Mouse (Mus musculus): ENCODE results near the gene Otof. TPM values are rescaled to one million over a fixed set of nuclear protein-coding genes. Genes with fewer than 3 reads are reported as not detected.

Otof gene
- polyA plus RNA-seq, 1 experiment from 2014 or later: 0.16 TPM

DNA sequence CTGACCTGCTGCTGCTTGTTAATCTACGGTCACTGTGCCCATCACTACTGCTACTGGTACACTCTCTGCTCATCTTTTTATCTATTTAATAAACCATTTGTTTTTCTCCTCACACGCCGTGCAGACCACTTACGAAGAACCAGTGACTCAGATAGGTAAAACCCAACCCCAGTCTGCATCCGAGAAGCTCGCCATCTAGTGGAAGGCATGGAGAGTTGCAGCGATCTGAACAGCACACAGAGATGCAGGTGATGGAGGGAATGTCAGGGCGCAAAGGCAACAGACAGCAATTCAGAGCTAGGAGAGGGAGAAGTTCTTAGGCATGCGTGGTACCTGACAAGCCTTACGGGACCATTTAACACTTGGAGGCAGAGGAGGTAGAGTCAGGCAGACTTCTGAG, 14.8 kb upstream of the Otof start:
- 43% methylated on average over 10 of the region's 10 CpGs for WGBS
- Histone ChIP-seq H3K27me3 (replicated peaks) (no peaks in the 10 kb centered on the region), H3K27ac (replicated peaks) (no peak overlapping the region), H3K36me3 (no peaks in the 10 kb centered on the region), H3K4me3 (no peak overlapping the region), H3K9ac (no peak overlapping the region), H3K4me2 (no peak overlapping the region), H3K4me1 (no peaks in the 10 kb centered on the region), H3K9me3 (no peaks in the 10 kb centered on the region)
- ATAC-seq (ENCODE audit: extremely low read depth, insufficient number of reproducible peaks, low FRiP score, low TSS enrichment): no peak

DNA sequence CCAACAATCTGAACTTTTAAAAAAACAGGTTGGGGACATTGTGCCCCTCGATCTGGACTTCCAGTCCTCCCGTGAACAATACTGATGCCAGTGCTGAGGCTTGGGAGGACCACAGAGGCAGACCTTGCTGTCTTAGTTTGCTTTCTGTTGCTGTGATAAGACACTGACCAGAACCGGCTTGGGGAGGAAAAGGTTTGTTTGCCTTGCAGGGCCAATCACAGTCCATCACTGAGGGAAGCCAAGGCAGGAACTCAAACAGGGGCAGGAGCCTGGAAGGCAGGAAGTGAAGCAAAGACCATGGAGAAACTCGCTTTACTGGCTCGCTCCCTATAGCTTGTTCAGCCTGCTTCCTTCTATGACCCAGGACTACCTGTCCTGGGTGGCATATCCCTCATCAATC, 10.4 kb upstream of the Otof start:
- no peaks in the 10 kb centered on the region for H3K9me3 ChIP-seq
- peaks cover 5% of the 10 kb centered on the region for H3K27me3 ChIP-seq (replicated peaks)
- H3K9ac ChIP-seq: no peak overlapping the region
- H3K4me1 ChIP-seq: no peaks in the 10 kb centered on the region
- H3K4me2 ChIP-seq: no peak overlapping the region
- no peak overlapping the region for H3K4me3 ChIP-seq
- ATAC-seq (ENCODE audit: extremely low read depth, insufficient number of reproducible peaks, low FRiP score, low TSS enrichment): no peak
- 42% methylated on average over 5 of the region's 5 CpGs for WGBS
- no peak overlapping the region for H3K27ac ChIP-seq (replicated peaks)
- H3K36me3 ChIP-seq: no peaks in the 10 kb centered on the region

DNA sequence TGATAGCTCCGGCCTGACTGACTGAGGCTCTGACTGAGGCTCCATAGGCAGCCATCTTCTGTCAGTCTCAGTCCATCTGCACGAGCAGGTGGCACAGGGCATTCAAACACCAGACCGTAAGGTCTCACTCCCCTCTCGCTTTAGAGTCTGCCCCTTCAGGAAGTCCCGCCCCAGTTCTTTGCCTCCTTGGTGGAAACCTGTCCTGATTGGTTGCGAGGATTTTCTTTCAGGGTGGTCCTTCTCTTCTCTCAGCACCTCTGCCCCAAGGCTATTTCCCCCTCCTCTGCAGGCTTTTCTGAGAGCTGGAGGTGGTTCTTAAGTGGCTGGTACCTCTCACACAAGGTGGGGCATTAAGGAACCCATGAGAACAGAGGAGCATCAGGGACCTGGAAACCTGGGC, 8.7 kb upstream of the Otof start:
- Histone ChIP-seq H3K4me1 (peaks cover 8% of the 10 kb centered on the region; the same call in 1 of the 2 replicates), H3K27me3 (replicated peaks) (peaks cover 22% of the 10 kb centered on the region), H3K36me3 (no peaks in the 10 kb centered on the region), H3K9ac (no peak overlapping the region), H3K9me3 (no peaks in the 10 kb centered on the region), H3K4me3 (no peak overlapping the region), H3K27ac (replicated peaks) (no peak overlapping the region), H3K4me2 (no peak overlapping the region)
- no peak for ATAC-seq (ENCODE audit: extremely low read depth, insufficient number of reproducible peaks, low FRiP score, low TSS enrichment)
- WGBS: 55% methylated on average over 6 of the region's 6 CpGs

GRCm38 (mm10) chr5:30466315-30466714, 4.6 kb upstream of the Otof start:
- WGBS: 46% methylated on average over 9 of the region's 9 CpGs
- Histone ChIP-seq H3K9me3 (no peaks in the 10 kb centered on the region), H3K27me3 (replicated peaks) (peaks cover 62% of the 10 kb centered on the region), H3K36me3 (no peaks in the 10 kb centered on the region), H3K4me1 (peaks cover 17% of the 10 kb centered on the region), H3K4me2 (peak overlapping the region; percentile 64), H3K27ac (replicated peaks) (no peak overlapping the region), H3K9ac (peak overlapping the region; percentile 34; the same call in 1 of the 2 replicates), H3K4me3 (peak overlapping the region; percentile 34)
- no peak for ATAC-seq (ENCODE audit: extremely low read depth, insufficient number of reproducible peaks, low FRiP score, low TSS enrichment)

GRCm38 (mm10) chr5:30465861-30466260, 4.1 kb upstream of the Otof start, which contains the start of gene 1700001C02Rik:
TSS of gene 1700001C02Rik (plus strand) at chr5:30466047.
- 19% methylated on average over 21 of the region's 21 CpGs for WGBS
- Histone ChIP-seq H3K36me3 (no peaks in the 10 kb centered on the region), H3K4me3 (peak within 1 kb of the TSS; percentile 34), H3K4me2 (peak within 1 kb of the TSS; percentile 64), H3K9ac (peak within 1 kb of the TSS; percentile 34; the same call in 1 of the 2 replicates), H3K27me3 (replicated peaks) (peaks cover 67% of the 10 kb centered on the region), H3K4me1 (peaks cover 21% of the 10 kb centered on the region), H3K9me3 (no peaks in the 10 kb centered on the region), H3K27ac (replicated peaks) (no peak within 1 kb of the TSS)
- ATAC-seq (ENCODE audit: extremely low read depth, insufficient number of reproducible peaks, low FRiP score, low TSS enrichment): no peak

DNA sequence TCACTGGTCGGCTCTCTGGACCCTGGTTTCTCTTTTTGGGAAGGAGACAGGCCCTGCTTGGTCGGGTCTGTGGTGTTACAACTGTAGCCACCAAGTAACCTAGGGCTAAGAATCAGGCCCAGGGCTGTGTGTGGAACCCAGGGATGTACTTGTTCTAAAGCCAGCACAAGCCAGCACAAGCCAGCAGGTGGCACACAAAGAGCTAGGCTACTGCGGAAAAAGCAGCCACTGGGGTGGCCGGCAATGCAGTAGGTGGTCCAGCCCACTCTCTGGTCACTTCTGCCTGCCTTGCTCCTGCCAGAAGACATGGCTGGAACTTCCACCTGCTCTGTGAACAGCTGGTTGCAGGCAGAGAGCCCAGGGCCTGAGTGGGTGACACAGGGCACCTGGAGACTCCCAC, 1.6 kb downstream of the Otof start:
- Histone ChIP-seq H3K9ac (no peak overlapping the region), H3K27ac (replicated peaks) (no peak overlapping the region), H3K27me3 (replicated peaks) (peaks cover 79% of the 10 kb centered on the region), H3K4me1 (peaks cover 12% of the 10 kb centered on the region), H3K4me3 (no peak overlapping the region), H3K9me3 (no peaks in the 10 kb centered on the region), H3K36me3 (no peaks in the 10 kb centered on the region), H3K4me2 (no peak overlapping the region)
- WGBS: 33% methylated on average over 4 of the region's 4 CpGs
- no peak for ATAC-seq (ENCODE audit: extremely low read depth, insufficient number of reproducible peaks, low FRiP score, low TSS enrichment)

- no peak for ATAC-seq (ENCODE audit: extremely low read depth, insufficient number of reproducible peaks, low FRiP score, low TSS enrichment)
- Histone ChIP-seq H3K4me1 (peaks cover 2% of the 10 kb centered on the region; the same call in 1 of the 2 replicates), H3K4me2 (no peak overlapping the region), H3K27ac (replicated peaks) (no peak overlapping the region), H3K9ac (no peak overlapping the region), H3K27me3 (replicated peaks) (peaks cover 42% of the 10 kb centered on the region), H3K9me3 (no peaks in the 10 kb centered on the region), H3K36me3 (no peaks in the 10 kb centered on the region), H3K4me3 (no peak overlapping the region)
- 41% methylated on average over 6 of the region's 6 CpGs for WGBS
Observed at GRCm38 (mm10) chr5:30456056-30456455, 5.7 kb downstream of the Otof start.

DNA sequence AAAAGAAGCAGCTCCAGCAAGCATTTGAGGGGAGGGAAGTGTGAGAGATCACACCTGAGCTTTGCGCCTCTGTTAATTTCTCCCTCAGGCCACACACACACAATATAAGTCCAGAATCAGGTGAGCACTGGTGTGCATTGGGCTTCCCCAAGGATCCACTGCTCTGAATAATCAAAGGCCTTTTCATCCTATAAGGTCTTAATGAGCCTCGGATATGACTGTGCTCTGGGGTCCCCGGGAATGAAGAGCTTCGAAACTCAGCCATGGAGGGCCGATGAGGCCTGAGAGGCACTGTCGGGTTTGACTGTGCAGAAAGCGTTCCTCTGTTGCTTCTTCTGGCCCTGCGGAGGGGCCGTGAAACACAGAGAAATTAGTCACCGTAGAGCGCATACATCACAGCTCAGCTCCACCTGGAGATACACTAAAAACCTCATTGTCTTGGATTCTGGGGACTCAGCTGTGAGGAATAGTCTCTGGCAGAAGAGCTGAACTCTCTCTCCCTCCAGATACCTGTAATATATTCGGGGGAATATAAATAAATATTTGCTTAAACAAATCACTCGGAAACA, 17.3 kb downstream of the Otof start:
- Histone ChIP-seq H3K4me2 (no peak overlapping the region), H3K27me3 (replicated peaks) (peaks cover 3% of the 10 kb centered on the region; the same call in 1 of the 2 replicates), H3K36me3 (no peaks in the 10 kb centered on the region), H3K9ac (no peak overlapping the region), H3K4me3 (no peak overlapping the region), H3K9me3 (no peaks in the 10 kb centered on the region), H3K27ac (replicated peaks) (no peak overlapping the region), H3K4me1 (no peaks in the 10 kb centered on the region)
- no peak for ATAC-seq (ENCODE audit: extremely low read depth, insufficient number of reproducible peaks, low FRiP score, low TSS enrichment)
- 81% methylated on average over 13 of the region's 13 CpGs for WGBS

DNA sequence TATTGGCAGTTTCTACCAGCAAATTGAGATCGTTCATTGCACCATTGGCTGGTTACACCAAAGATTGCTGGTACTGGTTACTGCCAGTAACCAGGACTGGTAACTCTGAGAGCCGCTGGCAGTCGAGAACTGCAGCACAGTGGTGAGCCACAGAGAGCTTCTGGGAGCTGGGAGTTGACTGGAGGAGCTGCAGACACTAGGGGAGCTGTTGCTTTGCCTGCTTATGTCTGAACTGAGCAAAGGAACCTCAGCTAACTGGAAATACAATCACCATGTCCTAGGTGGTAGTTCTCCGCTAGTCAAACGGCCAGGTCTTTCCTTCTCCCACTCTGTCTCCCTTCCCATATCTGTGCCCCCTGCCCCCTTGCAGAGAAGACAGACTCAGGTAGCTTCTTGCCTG, 19.5 kb downstream of the Otof start:
- Histone ChIP-seq H3K4me1 (no peaks in the 10 kb centered on the region), H3K36me3 (no peaks in the 10 kb centered on the region), H3K27me3 (replicated peaks) (peaks cover 3% of the 10 kb centered on the region; the same call in 1 of the 2 replicates), H3K4me2 (no peak overlapping the region), H3K27ac (replicated peaks) (no peak overlapping the region), H3K9me3 (no peaks in the 10 kb centered on the region), H3K9ac (no peak overlapping the region), H3K4me3 (no peak overlapping the region)
- WGBS: 68% methylated on average over 5 of the region's 5 CpGs
- no peak; the same call in 1 of the 2 replicates for ATAC-seq (ENCODE audit: extremely low read depth, insufficient number of reproducible peaks, low FRiP score, low TSS enrichment)

- Histone ChIP-seq H3K27ac (replicated peaks) (no peak overlapping the region), H3K9me3 (no peaks in the 10 kb centered on the region), H3K9ac (no peak overlapping the region), H3K4me3 (no peak overlapping the region), H3K36me3 (no peaks in the 10 kb centered on the region), H3K4me1 (no peaks in the 10 kb centered on the region), H3K27me3 (replicated peaks) (peaks cover 3% of the 10 kb centered on the region; the same call in 1 of the 2 replicates), H3K4me2 (no peak overlapping the region)
- WGBS: 80% methylated on average over 8 of the region's 8 CpGs
- ATAC-seq (ENCODE audit: extremely low read depth, insufficient number of reproducible peaks, low FRiP score, low TSS enrichment): no peak
Observed at GRCm38 (mm10) chr5:30440308-30440906, 21.3 kb downstream of the Otof start.

DNA sequence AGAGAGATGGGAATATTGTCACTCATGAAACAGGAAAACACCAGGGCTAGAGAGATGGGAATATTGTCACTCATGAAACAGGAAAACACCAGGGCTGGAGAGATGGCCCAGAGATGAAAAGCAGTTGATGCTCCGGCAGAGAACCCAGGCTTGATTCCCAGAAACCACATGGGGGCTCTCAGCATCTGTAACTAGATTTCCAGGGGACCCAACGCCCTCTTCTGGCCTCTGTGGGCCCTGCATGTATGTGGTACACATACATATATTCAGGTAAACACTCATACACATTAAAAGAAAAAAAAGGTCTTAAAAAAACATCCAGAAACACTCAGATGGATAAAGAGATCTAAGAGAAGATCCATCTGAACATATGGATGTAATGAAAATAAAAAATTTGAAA, 22.8 kb downstream of the Otof start:
- H3K36me3 ChIP-seq: no peaks in the 10 kb centered on the region
- H3K4me1 ChIP-seq: peaks cover 3% of the 10 kb centered on the region; the same call in 1 of the 2 replicates
- ATAC-seq (ENCODE audit: extremely low read depth, insufficient number of reproducible peaks, low FRiP score, low TSS enrichment): no peak
- H3K27ac ChIP-seq (replicated peaks): no peak overlapping the region
- H3K27me3 ChIP-seq (replicated peaks): no peaks in the 10 kb centered on the region; the same call in 1 of the 2 replicates
- 46% methylated on average over 2 of the region's 2 CpGs for WGBS
- H3K4me3 ChIP-seq: no peak overlapping the region
- H3K9me3 ChIP-seq: no peaks in the 10 kb centered on the region
- no peak overlapping the region for H3K9ac ChIP-seq
- no peak overlapping the region for H3K4me2 ChIP-seq

GRCm38 (mm10) chr5:30427406-30427805, 34.3 kb downstream of the Otof start:
- no peak for ATAC-seq (ENCODE audit: extremely low read depth, insufficient number of reproducible peaks, low FRiP score, low TSS enrichment)
- no peaks in the 10 kb centered on the region for H3K36me3 ChIP-seq

More at GRCm38 (mm10) chr5:30427406-30427805, 34.3 kb downstream of the Otof start:
- Histone ChIP-seq H3K27me3 (replicated peaks) (no peaks in the 10 kb centered on the region), H3K27ac (replicated peaks) (no peak overlapping the region), H3K9me3 (no peaks in the 10 kb centered on the region), H3K4me3 (no peak overlapping the region), H3K4me1 (peaks cover 6% of the 10 kb centered on the region), H3K4me2 (no peak overlapping the region), H3K9ac (no peak overlapping the region)
- WGBS: 87% methylated on average over 6 of the region's 6 CpGs
